Mouse (Mus musculus) spleen, adult 2 months (tissue): ENCODE data around the gene Apoe.

ENCODE experiments used
- CTCF ChIP-seq: fragments of 200-500 bp; IDR thresholded peaks from 2 replicates; pipeline ENCODE4 v1.5.1; 2011; ENCODE audit warnings: mild to moderate bottlenecking, inconsistent platforms; ENCODE audit not compliant: insufficient read depth, insufficient read length, insufficient replicate concordance; ENCODE audit errors: extremely low read depth
- POLR2A ChIP-seq: fragments of 200-500 bp; IDR thresholded peaks from 2 replicates; pipeline ENCODE4 v1.6.1; 2011; ENCODE audit warnings: low read depth, low read length, inconsistent platforms

DNA sequence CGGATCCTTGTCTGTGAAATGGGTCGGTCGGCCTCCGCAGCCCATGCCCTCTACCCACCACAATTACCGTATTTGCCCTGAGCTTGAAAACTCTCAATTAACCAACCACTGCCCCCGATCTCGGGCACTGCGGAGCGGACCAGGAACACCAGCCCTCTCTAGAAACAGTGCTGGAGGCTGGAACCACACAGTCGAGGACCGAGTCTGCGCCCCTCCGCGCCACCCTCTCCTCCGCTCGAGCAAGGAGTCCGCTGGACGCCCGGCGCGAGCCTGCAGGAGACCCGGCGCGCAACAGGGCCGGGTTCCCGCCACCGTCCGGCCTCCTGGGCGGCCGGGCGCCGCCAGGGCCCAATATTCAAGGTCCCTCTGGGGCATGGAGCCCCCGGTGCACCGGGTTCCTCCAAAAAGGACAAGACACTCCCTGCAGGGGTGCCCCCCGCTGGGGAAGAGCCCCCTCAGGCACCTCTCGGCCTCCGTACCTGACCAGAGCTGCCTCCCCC lies 34.5 kb downstream of the Apoe start:
- no peak for TF ChIP-seq CTCF
- no peak for TF ChIP-seq POLR2A
